Mouse (Mus musculus) heart, adult 2 months (tissue): ENCODE data around the gene Map3k4. TPM values are rescaled to one million over a fixed set of nuclear protein-coding genes. Genes with fewer than 3 reads are reported as not detected.
A peak's percentile ranks its signal among the peaks of the same experiment; 100 is the strongest.
"Not testable (repeated sequence)": the region's sequence is repeated elsewhere in the genome, so short reads cannot be mapped to it uniquely, and the experiment has no call there.

Experiments
- DNase-seq, 2 experiments: peaks; one replicate each; pipeline ENCODE4 v3.0.0; 2021
- H3K27ac ChIP-seq: fragments of 200-600 bp; 2 replicates; pipeline ENCODE4 v1.8.1; 2022
- H3K27me3 ChIP-seq: fragments of 200-500 bp; 2 replicates; pipeline ENCODE4 v1.6.1; 2012; ENCODE audit warnings: mild to moderate bottlenecking, low read length, inconsistent platforms, mixed read lengths; ENCODE audit not compliant: control insufficient read depth, insufficient read depth
- H3K36me3 ChIP-seq: fragments of 200-500 bp; 2 replicates; pipeline ENCODE4 v1.6.1; 2012; ENCODE audit warnings: low read length, inconsistent platforms; ENCODE audit not compliant: control insufficient read depth, insufficient read depth
- H3K4me1 ChIP-seq: fragments of 200-500 bp; 2 replicates; pipeline ENCODE4 v1.6.1; 2011; ENCODE audit warnings: low read length; ENCODE audit not compliant: control insufficient read depth, insufficient read depth
- H3K4me3 ChIP-seq: fragments of 200-600 bp; 2 replicates; pipeline ENCODE4 v1.8.1; 2022
- H3K79me2 ChIP-seq: fragments of 200-500 bp; replicated peaks from 2 replicates; pipeline ENCODE4 v1.6.1; 2012; ENCODE audit warnings: mild to moderate bottlenecking, inconsistent platforms, low read length, moderate library complexity, mixed read lengths; ENCODE audit not compliant: control insufficient read depth, insufficient read depth
- H3K9ac ChIP-seq: fragments of 200-500 bp; 2 replicates; pipeline ENCODE4 v1.6.1; 2012; ENCODE audit warnings: low read depth, mild to moderate bottlenecking, control low read depth, inconsistent platforms, low read length, mixed read lengths
- CTCF ChIP-seq: fragments of 200-600 bp; IDR thresholded peaks from 2 replicates; pipeline ENCODE4 v1.8.1; 2022; ENCODE audit warnings: antibody characterized with exemption, mild to moderate bottlenecking, moderate library complexity
- EP300 ChIP-seq: fragments of 200-500 bp; IDR thresholded peaks from 2 replicates; pipeline ENCODE4 v1.6.1; 2011; ENCODE audit warnings: low read depth, low read length, control low read depth; ENCODE audit not compliant: insufficient read depth
- POLR2A ChIP-seq: fragments of 200-500 bp; IDR thresholded peaks from 2 replicates; pipeline ENCODE4 v1.6.1; 2011; ENCODE audit warnings: mild to moderate bottlenecking, low read depth, low read length, control low read depth; ENCODE audit not compliant: insufficient read depth
- WGBS: fragments of 180-500 bp; shearing (Covaris S2); methylation state at CpG from one replicate; pipeline ENCODE4 v1.1.7; 2018; 5-methylcytosine and 5-hydroxymethylcytosine counted together
- intact Hi-C: fragments of 180-260 bp; cut with DNase I; formaldehyde crosslinking; loops from one replicate; pipeline ENCODE4 v1.15.1; 2025
- polyA plus RNA-seq: library from polyadenylated mRNA; depleted of rRNA; stranded (reverse); fragments of >200 nt; gene quantifications from 2 replicates; pipeline ENCODE4 v1.2.3, GENCODE M21; 2012
- total RNA-seq, 2 experiments: library from RNA; stranded (reverse); gene quantifications; 2 replicates each; pipeline ENCODE4 v1.2.3; 2021

The Map3k4 gene
- total and polyA plus RNA-seq, 3 experiments, result 12.2 to 51.3 (median 43.7) TPM

- H3K9ac ChIP-seq, result no peak overlapping the region
- H3K4me3 ChIP-seq, result no peak overlapping the region
- H3K27ac ChIP-seq, result no peak overlapping the region
- H3K27me3 ChIP-seq, result no peaks in the 10 kb centered on the region
- 0 out of 2 replicates have a peak, but pooled peaks have one; percentile 3 for TF ChIP-seq CTCF
- TF ChIP-seq POLR2A, result no peak
- no peak for DNase-seq
- no peaks in the 10 kb centered on the region; the same call in 1 of the 2 replicates for H3K4me1 ChIP-seq
- intact Hi-C loops, result loop anchor here (5.0 kb wide), 1 partner anchor 147 kb away; no protein-coding TSS in a partner anchor
- H3K79me2 ChIP-seq, result no peaks in the 10 kb centered on the region
- WGBS, result 75% methylated on average over 1 of the region's 1 CpGs
- no peaks in the 10 kb centered on the region for H3K36me3 ChIP-seq
Measured at GRCm38 (mm10) chr17:12225227-12225626, 93.4 kb downstream of the Map3k4 start.

- H3K4me1 ChIP-seq, H3K79me2 ChIP-seq, H3K36me3 ChIP-seq, H3K4me3 ChIP-seq, H3K27ac ChIP-seq, H3K9ac ChIP-seq, intact Hi-C loops, DNase-seq, H3K27me3 ChIP-seq: not testable (repeated sequence)
- WGBS, result 84% methylated on average over 7 of the region's 7 CpGs
Measured at GRCm38 (mm10) chr17:12224551-12224950, 94.0 kb downstream of the Map3k4 start.

- 68% methylated on average over 9 of the region's 9 CpGs for WGBS
- no peak overlapping the region for H3K9ac ChIP-seq
- H3K36me3 ChIP-seq, result no peaks in the 10 kb centered on the region
- H3K4me1 ChIP-seq, result no peaks in the 10 kb centered on the region; the same call in 1 of the 2 replicates
- intact Hi-C loops, result no loop called here
- no peaks in the 10 kb centered on the region for H3K27me3 ChIP-seq
- no peak overlapping the region for H3K27ac ChIP-seq
- no peak for TF ChIP-seq EP300
- TF ChIP-seq POLR2A, result no peak
- TF ChIP-seq CTCF, result no peak
- H3K79me2 ChIP-seq, result no peaks in the 10 kb centered on the region
- H3K4me3 ChIP-seq, result no peak overlapping the region
- no peak for DNase-seq
Measured at GRCm38 (mm10) chr17:12224145-12224544, 94.5 kb downstream of the Map3k4 start.

GRCm38 (mm10) chr17:12223682-12224081 is 94.9 kb downstream of the Map3k4 start:
- H3K79me2 ChIP-seq, result no peaks in the 10 kb centered on the region
- H3K4me1 ChIP-seq, result no peaks in the 10 kb centered on the region; the same call in 1 of the 2 replicates
- intact Hi-C loops, result no loop called here
- no peak overlapping the region for H3K9ac ChIP-seq
- TF ChIP-seq POLR2A, result no peak
- no peak for TF ChIP-seq EP300
- no peak for TF ChIP-seq CTCF
- H3K36me3 ChIP-seq, result no peaks in the 10 kb centered on the region
- no peaks in the 10 kb centered on the region for H3K27me3 ChIP-seq
- no peak overlapping the region for H3K4me3 ChIP-seq
- DNase-seq, result no peak
- WGBS, result 66% methylated on average over 5 of the region's 5 CpGs
- H3K27ac ChIP-seq, result no peak overlapping the region

DNA sequence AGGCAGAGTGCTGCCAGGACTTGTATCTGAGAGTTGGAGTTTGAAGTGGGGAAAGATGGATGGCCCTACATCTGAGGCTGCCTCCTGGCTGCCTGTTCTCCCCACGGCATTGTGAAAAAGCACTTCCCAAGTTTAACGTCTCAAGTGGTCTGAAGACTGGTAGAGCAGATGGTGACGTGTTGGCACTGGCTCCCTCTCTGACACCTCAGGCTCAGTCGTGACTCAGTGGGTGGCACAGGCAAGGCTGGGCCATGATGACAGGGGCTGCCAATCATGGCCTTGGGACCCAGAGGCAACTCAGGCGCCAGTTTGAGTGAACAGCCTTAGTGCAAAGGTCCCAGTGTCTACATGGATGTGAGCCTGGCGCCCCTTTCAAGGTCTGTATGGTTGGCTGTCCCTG is 96.7 kb downstream of the Map3k4 start:
- 62% methylated on average over 6 of the region's 6 CpGs for WGBS

GRCm38 (mm10) chr17:12216224-12216623 is 102.4 kb downstream of the Map3k4 start:
- DNase-seq, result no peak
- Histone ChIP-seq H3K27me3 (no peaks in the 10 kb centered on the region), H3K79me2 (no peaks in the 10 kb centered on the region), H3K9ac (no peak overlapping the region), H3K4me1 (no peaks in the 10 kb centered on the region), H3K4me3 (no peak overlapping the region), H3K27ac (no peak overlapping the region), H3K36me3 (no peaks in the 10 kb centered on the region)
- intact Hi-C loops, result no loop called here
- 47% methylated on average over 6 of the region's 6 CpGs for WGBS
- TF ChIP-seq POLR2A, result no peak
- no peak for TF ChIP-seq CTCF
- TF ChIP-seq EP300, result no peak

More for the DNA sequence above, 96.7 kb downstream of the Map3k4 start:
- intact Hi-C loops, result no loop called here
- Histone ChIP-seq H3K9ac (no peak overlapping the region), H3K27ac (no peak overlapping the region), H3K79me2 (no peaks in the 10 kb centered on the region), H3K36me3 (no peaks in the 10 kb centered on the region), H3K4me3 (no peak overlapping the region), H3K4me1 (no peaks in the 10 kb centered on the region; the same call in 1 of the 2 replicates), H3K27me3 (no peaks in the 10 kb centered on the region)
- no peak for TF ChIP-seq EP300
- TF ChIP-seq CTCF, result no peak
- TF ChIP-seq POLR2A, result no peak
- DNase-seq, result no peak
